Mouse (Mus musculus) heart, embryonic 16.5 days (tissue): ENCODE measurements around the gene Myh6. TPM values are rescaled to one million over a fixed set of nuclear protein-coding genes. Genes with fewer than 3 reads are reported as not detected.
"Not testable (repeated sequence)": the region's sequence is repeated elsewhere in the genome, so short reads cannot be mapped to it uniquely, and the experiment has no call there.

Experiments used
- ATAC-seq: fragments of 200-750 bp; cut with Nextera tagmentation; replicated peaks from 2 replicates; pipeline ENCODE4 v1.8.0; 2017; ENCODE audit warnings: moderate number of reproducible peaks; ENCODE audit not compliant: insufficient read depth, low FRiP score; ENCODE audit errors: extremely low read depth
- H3K27ac ChIP-seq: fragments of 300-500 bp; sonication (generic); 2 replicates; pipeline ENCODE4 v1.5.1; 2014; ENCODE audit warnings: mild to moderate bottlenecking, low read length, control low read depth, moderate library complexity
- H3K27me3 ChIP-seq: fragments of 300-500 bp; sonication (generic); 2 replicates; pipeline ENCODE4 v1.6.1; 2014; ENCODE audit warnings: low read length, mixed read lengths; ENCODE audit not compliant: control insufficient read depth, insufficient read depth
- H3K36me3 ChIP-seq: fragments of 300-500 bp; sonication (generic); 2 replicates; pipeline ENCODE4 v1.6.1; 2014; ENCODE audit not compliant: control insufficient read depth, insufficient read depth
- H3K4me1 ChIP-seq: fragments of 300-500 bp; sonication (generic); 2 replicates; pipeline ENCODE4 v1.6.1; 2014; ENCODE audit warnings: low read length, mixed read lengths; ENCODE audit not compliant: control insufficient read depth, insufficient read depth
- H3K4me2 ChIP-seq: fragments of 300-500 bp; sonication (generic); 2 replicates; pipeline ENCODE4 v1.6.1; 2014; ENCODE audit warnings: low read depth, mild to moderate bottlenecking, control low read depth, low read length
- H3K4me3 ChIP-seq: fragments of 300-500 bp; sonication (generic); 2 replicates; pipeline ENCODE4 v1.5.1; 2014; ENCODE audit warnings: mild to moderate bottlenecking, control low read depth, low read length
- H3K9ac ChIP-seq: fragments of 300-500 bp; sonication (generic); 2 replicates; pipeline ENCODE4 v1.6.1; 2014; ENCODE audit warnings: low read length, control low read depth
- H3K9me3 ChIP-seq: fragments of 300-500 bp; sonication (generic); replicated peaks from 2 replicates; pipeline ENCODE4 v1.6.1; 2016; ENCODE audit warnings: low read length; ENCODE audit not compliant: control insufficient read depth
- WGBS: fragments of 180-500 bp; shearing (Covaris S2); extraction: QIAGEN DNeasy Blood & Tissue Kit; methylation state at CpG from one replicate; pipeline ENCODE4 v1.1.7; 2014; 5-methylcytosine and 5-hydroxymethylcytosine counted together
- polyA plus RNA-seq: library from polyadenylated mRNA; unstranded; fragments of >200 nt; fragmentation: Nextera tagmentation; extraction: Ambion mirVana; gene quantifications from 2 replicates; pipeline ENCODE4 v1.2.1, GENCODE M21; 2015

The Myh6 gene
- polyA plus RNA-seq, 1 experiment from 2014 or later = 2,585 TPM

DNA sequence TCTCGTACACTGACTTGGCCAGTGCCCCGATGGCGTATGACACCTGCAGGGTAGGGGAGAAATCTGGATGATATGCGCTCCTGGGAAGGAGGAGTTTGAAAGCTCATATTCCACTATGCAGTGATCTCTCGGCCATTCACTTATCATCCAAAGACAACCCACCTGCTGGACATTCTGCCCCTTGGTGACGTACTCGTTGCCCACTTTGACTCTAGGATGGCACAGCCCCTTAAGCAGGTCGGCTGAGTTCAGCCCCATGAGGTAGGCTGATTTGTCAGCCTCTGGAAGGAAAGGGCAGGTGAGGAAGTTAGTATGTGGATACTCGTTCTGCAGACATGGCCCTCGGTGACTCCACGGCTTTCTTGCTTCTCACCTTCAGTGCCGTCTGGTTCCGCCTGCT lies 22.2 kb upstream of the Myh6 start:
- WGBS = 58% methylated on average over 13 of the region's 13 CpGs
- no peak for ATAC-seq

DNA sequence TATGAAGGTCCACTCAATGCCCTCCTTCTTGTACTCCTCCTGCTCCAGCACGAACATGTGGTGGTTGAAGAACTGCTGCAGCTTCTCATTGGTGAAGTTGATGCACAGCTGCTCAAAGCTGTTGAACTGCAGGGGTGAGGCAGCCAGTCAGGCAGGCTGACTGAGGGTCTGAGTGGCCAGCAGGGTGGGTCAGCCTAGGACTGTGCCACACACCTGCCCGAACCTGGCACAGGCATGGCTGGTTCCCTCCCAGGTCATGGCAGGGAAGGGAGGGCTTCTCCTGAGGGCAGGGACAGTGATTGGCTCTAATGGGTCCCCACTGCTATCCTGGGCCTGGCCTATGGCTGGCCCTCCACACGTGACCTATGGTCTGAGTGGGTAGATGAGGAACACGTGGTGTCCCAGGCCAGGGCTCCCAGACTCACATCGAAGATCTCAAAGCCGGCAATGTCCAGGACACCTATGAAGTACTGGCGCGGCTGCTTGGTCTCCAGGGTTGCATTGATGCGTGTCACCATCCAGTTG lies 21.7 kb upstream of the Myh6 start:
- peak overlapping the region; percentile 98 for H3K27ac ChIP-seq
- H3K36me3 ChIP-seq = peaks cover 13% of the 10 kb centered on the region; the same call in 1 of the 2 replicates
- H3K4me1 ChIP-seq, H3K9me3 ChIP-seq, H3K27me3 ChIP-seq: not testable (repeated sequence)
- WGBS = 53% methylated on average over 9 of the region's 9 CpGs
- peak; percentile 50 for ATAC-seq
- H3K4me3 ChIP-seq = peak overlapping the region; percentile 63
- peak overlapping the region; percentile 93 for H3K9ac ChIP-seq
- H3K4me2 ChIP-seq = peak overlapping the region; percentile 69

More for the DNA sequence above, 22.2 kb upstream of the Myh6 start:
- H3K36me3 ChIP-seq = peaks cover 13% of the 10 kb centered on the region; the same call in 1 of the 2 replicates
- no peaks in the 10 kb centered on the region for H3K9me3 ChIP-seq
- peak overlapping the region; percentile 93 for H3K9ac ChIP-seq
- H3K4me3 ChIP-seq = peak overlapping the region; percentile 63
- H3K27ac ChIP-seq = peak overlapping the region; percentile 98
- H3K27me3 ChIP-seq = no peaks in the 10 kb centered on the region
- H3K4me2 ChIP-seq = peak overlapping the region; percentile 69
- H3K4me1 ChIP-seq = peaks cover 3% of the 10 kb centered on the region

GRCm38 (mm10) chr14:54981934-54982333 lies 15.2 kb upstream of the Myh6 start:
- H3K27me3 ChIP-seq = no peaks in the 10 kb centered on the region
- peak overlapping the region; percentile 69 for H3K4me2 ChIP-seq
- peaks cover 9% of the 10 kb centered on the region for H3K4me1 ChIP-seq
- H3K9ac ChIP-seq = peak overlapping the region; percentile 93
- peak overlapping the region; percentile 98 for H3K27ac ChIP-seq
- H3K4me3 ChIP-seq = no peak overlapping the region
- peaks cover 7% of the 10 kb centered on the region for H3K36me3 ChIP-seq
- ATAC-seq = no peak
- 75% methylated on average over 7 of the region's 7 CpGs for WGBS
- no peaks in the 10 kb centered on the region for H3K9me3 ChIP-seq

DNA sequence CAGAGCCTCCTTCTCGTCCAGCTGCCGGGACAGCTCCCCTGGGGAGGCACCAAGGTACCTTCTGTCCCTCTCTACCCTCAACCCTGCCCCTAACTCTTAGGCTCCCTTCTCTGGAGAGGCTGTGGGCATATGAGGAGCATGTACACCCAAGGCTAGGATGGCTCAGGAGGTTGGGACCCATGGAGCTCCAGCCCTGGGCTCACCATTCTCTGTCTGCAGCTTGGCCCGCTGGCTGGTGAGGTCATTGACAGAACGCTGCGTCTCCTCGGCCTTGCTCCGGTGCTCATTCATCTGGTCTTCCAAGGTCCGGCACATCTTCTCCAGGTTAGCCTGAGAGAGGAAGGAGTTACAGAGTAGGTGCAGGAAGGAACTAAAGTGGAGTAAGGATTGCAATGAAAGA lies 11.9 kb upstream of the Myh6 start:
- H3K9ac ChIP-seq = peak overlapping the region; percentile 60
- ATAC-seq = no peak
- peaks cover 14% of the 10 kb centered on the region for H3K4me1 ChIP-seq
- peak overlapping the region; percentile 24; the same call in 1 of the 2 replicates for H3K4me2 ChIP-seq
- peaks cover 18% of the 10 kb centered on the region for H3K36me3 ChIP-seq
- 67% methylated on average over 8 of the region's 8 CpGs for WGBS
- no peaks in the 10 kb centered on the region for H3K27me3 ChIP-seq
- H3K9me3 ChIP-seq = no peaks in the 10 kb centered on the region
- H3K27ac ChIP-seq = peak overlapping the region; percentile 77
- peak overlapping the region; percentile 6 for H3K4me3 ChIP-seq

DNA sequence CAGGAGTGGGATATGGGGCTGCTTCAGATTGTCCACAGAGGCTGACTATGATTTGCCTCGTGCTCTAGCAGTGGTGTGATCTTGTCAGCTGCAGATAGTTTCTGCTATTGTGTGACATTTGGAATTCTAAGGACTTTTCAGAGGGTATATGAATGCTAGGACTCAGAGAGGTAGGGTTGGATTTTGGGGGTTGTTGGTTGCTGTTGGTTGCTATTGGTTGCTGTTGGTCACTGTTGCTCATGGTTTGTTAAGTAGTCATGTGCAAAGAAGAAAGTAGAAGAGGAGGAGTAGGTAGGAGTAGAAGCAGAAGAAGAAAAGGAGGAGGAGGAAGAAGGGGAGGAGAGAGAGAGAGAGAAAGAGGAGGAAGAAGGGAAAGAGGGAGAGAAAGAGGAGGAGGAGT lies 9.9 kb upstream of the Myh6 start, which contains the start of gene Gm17428:
Gene Gm17428 (plus strand): TSS at position 301 of the 400 bp plus-strand sequence.
- no peaks in the 10 kb centered on the region for H3K9me3 ChIP-seq
- no peak within 1 kb of the TSS; the same call in none of the 2 replicates for H3K4me2 ChIP-seq
- H3K9ac ChIP-seq = peak within 1 kb of the TSS; percentile 65
- no peak for ATAC-seq
- H3K4me1 ChIP-seq = peaks cover 19% of the 10 kb centered on the region
- peak within 1 kb of the TSS; percentile 77 for H3K27ac ChIP-seq
- no peak within 1 kb of the TSS for H3K4me3 ChIP-seq
- no peaks in the 10 kb centered on the region for H3K27me3 ChIP-seq
- 50% methylated on average over 1 of the region's 1 CpGs for WGBS
- peaks cover 24% of the 10 kb centered on the region for H3K36me3 ChIP-seq

- Histone ChIP-seq H3K4me1 (peaks cover 17% of the 10 kb centered on the region), H3K9ac (peak overlapping the region; percentile 40; the same call in 1 of the 2 replicates), H3K4me3 (no peak overlapping the region), H3K36me3 (peaks cover 24% of the 10 kb centered on the region), H3K9me3 (no peaks in the 10 kb centered on the region), H3K27me3 (no peaks in the 10 kb centered on the region), H3K4me2 (no peak overlapping the region), H3K27ac (peak overlapping the region; percentile 79)
- 48% methylated on average over 6 of the region's 6 CpGs for WGBS
- ATAC-seq = no peak
Observed at GRCm38 (mm10) chr14:54974068-54974791, 7.5 kb upstream of the Myh6 start.

GRCm38 (mm10) chr14:54972786-54973185 lies 6.1 kb upstream of the Myh6 start:
- WGBS = 65% methylated on average over 7 of the region's 11 CpGs
- Histone ChIP-seq H3K4me1 (peaks cover 14% of the 10 kb centered on the region), H3K36me3 (peaks cover 24% of the 10 kb centered on the region)
- not testable (repeated sequence) for H3K27me3 ChIP-seq, H3K4me3 ChIP-seq, ATAC-seq, H3K9me3 ChIP-seq, H3K27ac ChIP-seq, H3K4me2 ChIP-seq, H3K9ac ChIP-seq

DNA sequence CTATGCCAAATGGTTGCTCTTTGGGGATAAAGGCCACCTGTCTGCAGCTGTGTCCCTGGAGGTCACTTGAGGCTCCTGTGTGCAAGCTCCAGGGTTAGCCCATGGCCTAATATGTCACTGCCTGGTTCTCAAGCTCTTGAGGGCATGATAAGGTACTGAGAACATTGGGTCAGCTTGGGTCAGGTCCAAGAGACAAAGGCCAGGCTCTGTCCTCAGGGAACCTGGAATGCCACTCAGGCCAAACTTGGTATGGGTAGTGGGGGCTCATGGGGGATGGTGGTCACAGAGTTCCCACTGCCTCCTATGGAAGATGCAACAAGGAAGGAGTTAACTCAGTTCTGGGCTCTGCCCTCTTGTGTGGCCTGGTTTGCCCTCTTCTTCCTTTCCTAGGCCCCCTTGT lies 1.6 kb upstream of the Myh6 start:
- Histone ChIP-seq H3K4me1 (peaks cover 18% of the 10 kb centered on the region), H3K9me3 (no peaks in the 10 kb centered on the region), H3K9ac (no peak overlapping the region), H3K27ac (peak overlapping the region; percentile 81), H3K4me2 (no peak overlapping the region), H3K27me3 (no peaks in the 10 kb centered on the region), H3K36me3 (peaks cover 4% of the 10 kb centered on the region), H3K4me3 (no peak overlapping the region)
- ATAC-seq = peak; percentile 50

DNA sequence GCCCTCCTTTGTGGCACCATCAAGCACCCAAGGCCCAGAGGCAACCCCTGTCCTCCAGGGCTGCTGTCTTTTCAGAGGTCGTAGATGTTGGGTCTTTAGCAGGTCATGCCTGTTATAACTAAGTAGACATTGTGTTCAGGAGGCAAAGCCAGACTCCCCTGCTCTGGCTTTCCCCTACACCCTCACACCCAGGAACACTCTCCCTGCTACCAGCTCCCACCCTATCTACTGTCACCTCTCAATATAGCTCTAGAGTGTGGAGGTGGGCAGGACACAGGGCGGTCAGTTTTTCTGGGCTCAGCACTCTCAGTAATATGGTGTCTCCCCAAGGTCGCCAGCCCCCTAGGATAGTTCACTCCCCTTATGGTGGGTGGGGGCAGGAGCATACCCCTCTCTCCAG lies 1.1 kb upstream of the Myh6 start:
- peak; percentile 8 for ATAC-seq
- Histone ChIP-seq H3K36me3 (peaks cover 4% of the 10 kb centered on the region), H3K27ac (peak overlapping the region; percentile 81)

More for the DNA sequence above, 1.1 kb upstream of the Myh6 start:
- Histone ChIP-seq H3K4me2 (peak overlapping the region; percentile 27), H3K9ac (peak overlapping the region; percentile 55), H3K27me3 (no peaks in the 10 kb centered on the region), H3K4me1 (peaks cover 18% of the 10 kb centered on the region), H3K4me3 (0 out of 2 replicates have a peak overlapping the region, but pooled peaks have one; percentile 5), H3K9me3 (no peaks in the 10 kb centered on the region)
- WGBS = 46% methylated on average over 3 of the region's 3 CpGs
